Mouse (Mus musculus) small intestine, adult 2 months (tissue): ENCODE measurements at regions not wholly inside any gene's neighbourhood (a gene's known extent, or its start where the extent isn't known, plus 50 kb on each side); places are given as distances from the start of the nearest gene placed in this dataset.

Experiments used
- H3K27ac ChIP-seq: fragments of 200-500 bp; 2 replicates; pipeline ENCODE4 v1.5.1; 2012; ENCODE audit warnings: low read depth, low read length, control low read depth, inconsistent platforms; ENCODE audit not compliant: insufficient read depth
- H3K27me3 ChIP-seq: fragments of 200-500 bp; 2 replicates; pipeline ENCODE4 v1.6.1; 2012; ENCODE audit warnings: mild to moderate bottlenecking, moderate library complexity, low read length, inconsistent platforms; ENCODE audit not compliant: control insufficient read depth, insufficient read depth
- H3K36me3 ChIP-seq: fragments of 200-500 bp; 2 replicates; pipeline ENCODE4 v1.6.1; 2012; ENCODE audit warnings: mild to moderate bottlenecking, low read length, control low read depth, inconsistent platforms; ENCODE audit not compliant: control insufficient read depth, insufficient read depth
- H3K4me1 ChIP-seq: fragments of 200-500 bp; 2 replicates; pipeline ENCODE4 v1.6.1; 2012; ENCODE audit warnings: low read length, inconsistent platforms, mixed read lengths; ENCODE audit not compliant: control insufficient read depth, insufficient read depth, insufficient read length
- H3K4me3 ChIP-seq: fragments of 200-500 bp; 2 replicates; pipeline ENCODE4 v1.5.1; 2012; ENCODE audit warnings: low read depth, mild to moderate bottlenecking, control low read depth, inconsistent platforms, low read length, moderate library complexity
- CTCF ChIP-seq: fragments of 200-500 bp; IDR thresholded peaks from 2 replicates; pipeline ENCODE4 v1.5.1; 2012; ENCODE audit warnings: low read depth, mild to moderate bottlenecking, control low read depth, inconsistent platforms, low read length, moderate library complexity, mixed read lengths; ENCODE audit not compliant: insufficient replicate concordance, insufficient read length; ENCODE audit errors: extremely low read depth
- POLR2A ChIP-seq: fragments of 200-500 bp; IDR thresholded peaks from 2 replicates; pipeline ENCODE4 v1.6.1; 2012; ENCODE audit warnings: low read depth, mild to moderate bottlenecking, control low read depth, inconsistent platforms, low read length, moderate library complexity
- WGBS: fragments of 180-500 bp; shearing (Covaris S2); methylation state at CpG from one replicate; pipeline ENCODE4 v1.1.7; 2018; 5-methylcytosine and 5-hydroxymethylcytosine counted together

DNA sequence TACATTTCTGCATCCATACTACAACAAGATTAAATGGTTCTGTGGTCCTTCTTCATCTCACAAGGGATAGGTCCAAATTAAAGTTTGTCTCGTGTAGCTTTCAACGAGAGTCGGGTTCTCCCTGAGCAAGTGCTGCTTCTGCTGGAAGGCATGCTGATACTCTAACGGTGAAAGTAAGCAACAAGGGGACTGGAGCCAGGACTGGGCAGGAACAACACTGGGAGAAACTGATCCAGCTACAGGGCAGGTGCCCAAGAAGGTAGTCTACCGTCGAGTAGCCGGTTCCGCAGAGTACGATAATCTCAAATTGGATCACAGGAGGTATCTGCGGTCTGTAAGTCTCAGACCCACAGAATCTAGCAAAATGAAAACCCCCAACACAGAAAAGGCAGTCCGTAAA lies 74.2 kb upstream of the Atp2b1 start:
- TF ChIP-seq CTCF (no peak), POLR2A (no peak)

DNA sequence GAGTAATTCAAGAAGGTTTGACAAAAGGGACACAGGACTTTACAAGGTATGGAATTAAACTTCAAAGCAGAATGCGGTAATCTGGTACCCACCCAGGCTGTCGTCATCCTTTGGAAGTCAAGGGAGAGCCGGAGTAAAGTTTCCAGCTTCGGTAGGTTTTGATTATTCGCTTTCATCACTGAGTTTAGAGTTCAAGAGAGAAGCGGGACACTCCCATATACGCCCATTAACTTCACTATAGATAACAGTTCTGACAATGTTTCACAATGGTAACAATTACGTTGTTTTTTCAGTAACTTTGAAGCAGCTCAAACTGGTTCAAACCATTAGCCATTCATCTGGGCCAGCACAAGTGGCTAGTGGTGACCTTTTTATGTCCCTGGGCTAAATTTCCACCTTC lies 73.8 kb upstream of the Atp2b1 start:
- Histone ChIP-seq H3K27ac (peak overlapping the region; percentile 28; the same call in 1 of the 2 replicates), H3K36me3 (no peaks in the 10 kb centered on the region), H3K4me3 (no peak overlapping the region), H3K27me3 (no peaks in the 10 kb centered on the region), H3K4me1 (peaks cover 12% of the 10 kb centered on the region; the same call in 1 of the 2 replicates)
- no peak for TF ChIP-seq POLR2A
- no peak for TF ChIP-seq CTCF
- 37% methylated on average over 8 of the region's 8 CpGs for WGBS

More for the DNA sequence above, 74.2 kb upstream of the Atp2b1 start:
- H3K27ac ChIP-seq = peak overlapping the region; percentile 28; the same call in 1 of the 2 replicates
- no peaks in the 10 kb centered on the region for H3K36me3 ChIP-seq
- H3K27me3 ChIP-seq = no peaks in the 10 kb centered on the region
- H3K4me3 ChIP-seq = no peak overlapping the region
- H3K4me1 ChIP-seq = peaks cover 12% of the 10 kb centered on the region; the same call in 1 of the 2 replicates
- 56% methylated on average over 11 of the region's 11 CpGs for WGBS

DNA sequence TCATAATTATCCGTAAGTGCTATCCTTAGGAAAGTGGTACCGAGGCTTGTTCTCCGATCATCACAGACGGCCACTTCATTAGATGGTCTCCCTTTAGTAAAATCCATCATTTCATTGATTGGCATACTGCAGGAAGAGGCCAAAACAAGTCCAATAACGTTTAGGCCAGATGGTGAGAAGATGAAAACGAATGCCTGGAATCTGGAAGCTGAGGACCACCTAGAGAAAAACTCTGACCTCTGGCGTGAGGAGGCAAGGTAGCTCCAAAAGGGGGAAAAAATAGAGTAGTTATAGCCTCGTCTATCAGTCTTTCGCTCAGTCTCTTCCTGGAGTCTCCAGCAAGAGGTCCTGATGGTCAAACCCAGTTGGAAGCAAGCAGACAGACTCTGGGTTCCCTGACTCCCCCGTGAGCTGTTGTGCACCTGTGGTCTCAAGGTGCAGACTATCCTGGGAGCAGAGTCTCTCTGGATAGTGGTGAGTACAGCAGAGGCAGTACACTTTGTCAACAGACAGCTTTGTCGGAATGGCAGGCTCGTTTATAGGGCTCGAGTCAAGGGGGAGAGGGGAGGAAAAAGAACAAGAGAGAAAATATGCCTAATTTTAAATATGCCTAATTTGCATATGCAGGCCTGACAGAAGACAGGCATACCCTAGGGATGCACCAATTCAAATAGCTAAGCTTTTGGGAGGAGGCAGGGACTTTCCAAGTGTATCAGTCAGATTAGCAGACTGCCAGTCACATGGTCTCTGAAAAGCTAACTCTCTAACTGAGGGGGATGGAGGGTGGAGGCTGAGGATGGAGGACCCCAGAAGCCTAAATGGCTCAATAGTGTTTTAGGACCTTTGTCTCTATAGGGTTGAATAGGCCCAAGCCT lies 73.0 kb upstream of the Atp2b1 start:
- 88% methylated on average over 13 of the region's 13 CpGs for WGBS
- H3K27me3 ChIP-seq = no peaks in the 10 kb centered on the region
- no peak overlapping the region for H3K4me3 ChIP-seq
- TF ChIP-seq CTCF = no peak
- no peak for TF ChIP-seq POLR2A
- H3K4me1 ChIP-seq = peaks cover 12% of the 10 kb centered on the region; the same call in 1 of the 2 replicates
- no peak overlapping the region; the same call in 1 of the 2 replicates for H3K27ac ChIP-seq
- H3K36me3 ChIP-seq = no peaks in the 10 kb centered on the region

DNA sequence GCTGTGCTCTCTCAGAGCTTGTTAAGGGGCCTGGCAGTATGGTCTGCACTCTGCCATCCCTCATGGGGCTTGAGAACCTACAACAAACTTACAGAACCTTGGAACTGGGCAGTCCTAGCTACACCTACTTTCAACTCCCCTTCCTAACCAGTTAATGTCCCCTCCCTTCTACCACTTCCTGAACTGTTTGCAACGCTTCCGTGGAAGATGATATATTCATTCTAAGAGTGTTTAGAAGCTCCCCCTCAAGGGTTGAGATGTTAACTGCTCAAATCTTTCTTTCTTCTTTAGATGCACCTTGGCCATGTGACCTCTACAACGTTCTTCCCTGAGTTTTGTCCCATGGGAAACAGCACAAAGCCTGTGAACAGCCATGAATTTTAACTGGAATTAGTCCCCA lies 72.3 kb upstream of the Atp2b1 start:
- Histone ChIP-seq H3K4me1 (peaks cover 12% of the 10 kb centered on the region; the same call in 1 of the 2 replicates), H3K27ac (no peak overlapping the region)
- TF ChIP-seq CTCF = no peak

DNA sequence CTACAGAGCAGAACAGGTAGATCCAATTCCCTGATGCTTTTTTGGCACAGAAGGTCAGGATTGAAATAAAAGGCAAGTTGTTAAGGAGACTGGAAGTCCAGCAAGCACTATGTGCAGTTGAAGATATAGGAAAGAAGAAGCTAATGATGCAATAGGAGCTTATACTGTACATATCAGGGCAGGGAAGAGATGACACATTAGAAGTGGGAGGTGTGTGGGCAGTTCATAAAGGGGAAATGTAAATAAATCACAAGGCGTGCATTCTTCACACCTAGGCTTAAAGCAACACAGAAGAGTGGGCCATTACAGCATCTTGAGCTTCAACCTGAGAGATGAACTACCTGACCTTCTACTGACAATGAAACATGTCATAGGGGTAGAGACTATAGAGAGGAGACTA lies 71.5 kb upstream of the Atp2b1 start:
- Histone ChIP-seq H3K27ac (no peak overlapping the region), H3K36me3 (no peaks in the 10 kb centered on the region), H3K4me3 (no peak overlapping the region), H3K27me3 (no peaks in the 10 kb centered on the region), H3K4me1 (peaks cover 11% of the 10 kb centered on the region; the same call in 1 of the 2 replicates)
- 86% methylated on average over 1 of the region's 1 CpGs for WGBS
- TF ChIP-seq CTCF = no peak
- TF ChIP-seq POLR2A = no peak

More for the DNA sequence above, 72.3 kb upstream of the Atp2b1 start:
- no peaks in the 10 kb centered on the region for H3K27me3 ChIP-seq
- H3K4me3 ChIP-seq = no peak overlapping the region
- 80% methylated on average over 3 of the region's 3 CpGs for WGBS
- no peaks in the 10 kb centered on the region for H3K36me3 ChIP-seq

DNA sequence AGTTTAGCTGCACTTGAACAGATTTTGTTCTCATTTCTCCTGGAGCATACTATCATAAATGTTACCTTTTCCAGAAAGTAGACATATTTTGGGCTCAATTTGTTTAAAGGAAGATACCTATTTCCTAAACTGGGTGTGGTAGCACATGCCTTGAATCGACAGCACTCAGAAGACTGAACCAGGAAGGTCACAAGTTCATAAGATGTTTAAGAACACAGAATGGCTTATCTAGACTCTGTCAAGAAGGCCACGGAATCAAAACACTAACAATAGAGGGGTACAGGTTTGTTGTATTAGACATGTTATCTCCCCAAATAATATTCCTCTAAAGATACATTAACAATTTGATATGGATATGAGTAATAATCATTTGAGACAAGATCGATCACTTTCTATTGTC lies 64.4 kb upstream of the Atp2b1 start:
- H3K4me3 ChIP-seq = no peak overlapping the region
- H3K27ac ChIP-seq = no peak overlapping the region
- no peaks in the 10 kb centered on the region for H3K27me3 ChIP-seq
- H3K36me3 ChIP-seq = no peaks in the 10 kb centered on the region
- TF ChIP-seq POLR2A (no peak), CTCF (no peak)
- no peaks in the 10 kb centered on the region; the same call in 1 of the 2 replicates for H3K4me1 ChIP-seq
- 55% methylated on average over 3 of the region's 3 CpGs for WGBS

DNA sequence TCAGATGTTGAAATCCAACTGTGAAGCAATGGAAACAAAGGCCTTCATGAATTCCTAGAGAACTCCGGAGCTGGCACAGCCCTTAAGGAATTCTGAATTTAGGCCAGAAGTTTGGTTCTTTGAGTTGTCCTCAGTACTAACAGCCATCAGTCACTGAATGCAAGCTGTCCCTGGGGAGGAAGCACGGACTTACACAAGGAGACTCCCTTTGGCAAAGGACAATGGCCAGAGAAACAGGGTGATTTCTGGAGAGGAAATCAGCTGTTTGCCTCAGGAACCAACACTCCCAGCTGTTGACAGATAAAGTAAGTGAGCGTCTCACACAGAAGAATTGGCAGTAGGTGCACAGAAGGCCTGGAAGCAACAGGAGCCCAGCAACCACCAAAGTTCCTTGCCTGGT lies 56.8 kb upstream of the Atp2b1 start:
- Histone ChIP-seq H3K27me3 (no peaks in the 10 kb centered on the region), H3K36me3 (no peaks in the 10 kb centered on the region), H3K4me1 (no peaks in the 10 kb centered on the region; the same call in 1 of the 2 replicates), H3K4me3 (no peak overlapping the region), H3K27ac (no peak overlapping the region)
- 73% methylated on average over 3 of the region's 3 CpGs for WGBS
- no peak for TF ChIP-seq CTCF
- no peak for TF ChIP-seq POLR2A

DNA sequence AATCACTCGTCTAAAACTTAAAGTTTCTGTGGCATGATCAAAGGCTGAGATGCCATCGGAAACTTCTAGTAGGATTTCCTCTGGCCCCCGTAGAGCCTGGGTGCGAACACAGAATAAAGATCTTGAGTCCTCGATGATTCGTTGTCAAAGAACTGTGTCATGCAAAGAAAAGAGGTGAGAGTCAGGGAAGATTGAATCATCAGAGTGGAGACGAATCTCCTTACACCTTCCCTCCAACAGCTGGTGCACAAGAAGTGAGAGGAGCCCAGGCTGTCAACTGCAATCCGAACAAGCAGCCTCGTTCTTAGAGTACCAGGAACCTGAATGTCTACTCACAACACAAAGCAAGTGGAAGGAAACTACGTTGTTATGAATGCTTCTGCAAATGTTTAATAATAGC lies 52.7 kb upstream of the Atp2b1 start:
- no peak overlapping the region for H3K4me3 ChIP-seq
- WGBS = 87% methylated on average over 10 of the region's 10 CpGs
- H3K27ac ChIP-seq = no peak overlapping the region
- TF ChIP-seq POLR2A (no peak), CTCF (no peak)
- no peaks in the 10 kb centered on the region for H3K27me3 ChIP-seq
- peaks cover 7% of the 10 kb centered on the region; the same call in 1 of the 2 replicates for H3K4me1 ChIP-seq
- no peaks in the 10 kb centered on the region for H3K36me3 ChIP-seq
